Mouse (Mus musculus) kidney, adult 18-20 months (tissue): ENCODE measurements around the gene Noxo1.
"Not testable (repeated sequence)": the region's sequence is repeated elsewhere in the genome, so short reads cannot be mapped to it uniquely, and the experiment has no call there.

Source experiments
- DNase-seq: peaks from one replicate; pipeline ENCODE4 v3.0.0; 2021

The Noxo1 gene

GRCm38 (mm10) chr17:24677500-24678080 lies 18.4 kb upstream of the Noxo1 start:
- no peak for DNase-seq

DNA sequence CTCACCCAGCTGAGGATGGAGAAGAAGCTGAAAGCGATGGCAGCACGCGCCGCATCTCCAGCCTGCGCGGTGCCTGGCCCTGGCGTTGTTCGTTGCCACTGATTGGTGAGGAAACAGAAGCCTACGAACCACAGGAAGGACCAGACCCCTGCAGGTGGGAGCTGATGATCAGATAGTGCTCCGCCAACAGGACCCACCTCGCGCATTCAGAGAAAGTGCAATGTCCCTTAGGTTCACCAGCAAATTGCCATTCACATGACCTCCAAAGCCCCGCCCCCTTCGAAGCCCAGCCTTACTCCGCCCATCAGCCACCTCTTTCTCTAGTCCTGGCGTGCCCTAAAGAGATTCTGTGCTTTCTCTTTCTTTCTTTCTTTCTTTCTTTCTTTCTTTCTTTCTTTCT lies 9.5 kb upstream of the Noxo1 start:
- peak; percentile 53 for DNase-seq

DNA sequence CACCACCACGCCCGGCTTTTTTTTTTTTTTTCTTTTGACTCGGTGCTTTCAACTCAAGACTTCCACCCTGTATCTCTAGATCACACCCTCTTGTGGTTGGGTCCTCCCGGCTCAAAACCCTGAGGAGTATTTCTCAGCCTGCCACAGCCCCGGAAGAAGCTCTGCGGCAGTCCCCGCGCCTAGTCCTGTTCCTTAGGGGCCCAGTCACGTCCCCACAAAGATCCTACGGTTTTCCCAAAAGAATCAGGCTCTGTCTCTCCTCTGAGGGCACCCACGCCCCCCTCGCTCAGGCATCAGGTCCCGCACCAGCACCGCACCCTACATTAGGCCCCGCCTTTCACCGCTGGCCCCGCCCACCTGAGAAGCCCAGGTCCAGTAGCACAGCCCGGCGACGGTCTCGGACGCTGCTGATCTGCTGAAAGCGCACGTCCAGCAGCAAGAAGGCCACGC lies 8.9 kb upstream of the Noxo1 start:
- DNase-seq = peak; percentile 70

DNA sequence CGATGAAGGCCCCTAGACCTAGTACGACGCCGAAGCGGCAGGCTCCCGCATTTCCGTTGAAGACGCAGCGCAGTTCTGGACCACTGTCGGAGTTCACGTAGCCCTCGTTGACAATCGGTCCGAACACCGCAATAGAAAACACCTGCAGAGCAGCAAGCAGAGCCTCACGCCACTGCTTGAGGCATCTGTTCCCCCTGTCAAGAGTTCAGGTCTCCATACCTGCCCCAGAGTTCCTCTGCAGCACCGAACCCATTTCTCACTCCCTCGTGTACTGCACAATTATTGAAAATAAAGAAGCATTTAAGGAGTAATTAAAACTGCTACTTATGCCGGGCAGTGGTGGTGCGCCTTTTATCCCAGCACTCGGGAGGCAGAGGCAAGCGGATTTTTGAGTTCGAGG lies 8.4 kb upstream of the Noxo1 start:
- no peak for DNase-seq

DNA sequence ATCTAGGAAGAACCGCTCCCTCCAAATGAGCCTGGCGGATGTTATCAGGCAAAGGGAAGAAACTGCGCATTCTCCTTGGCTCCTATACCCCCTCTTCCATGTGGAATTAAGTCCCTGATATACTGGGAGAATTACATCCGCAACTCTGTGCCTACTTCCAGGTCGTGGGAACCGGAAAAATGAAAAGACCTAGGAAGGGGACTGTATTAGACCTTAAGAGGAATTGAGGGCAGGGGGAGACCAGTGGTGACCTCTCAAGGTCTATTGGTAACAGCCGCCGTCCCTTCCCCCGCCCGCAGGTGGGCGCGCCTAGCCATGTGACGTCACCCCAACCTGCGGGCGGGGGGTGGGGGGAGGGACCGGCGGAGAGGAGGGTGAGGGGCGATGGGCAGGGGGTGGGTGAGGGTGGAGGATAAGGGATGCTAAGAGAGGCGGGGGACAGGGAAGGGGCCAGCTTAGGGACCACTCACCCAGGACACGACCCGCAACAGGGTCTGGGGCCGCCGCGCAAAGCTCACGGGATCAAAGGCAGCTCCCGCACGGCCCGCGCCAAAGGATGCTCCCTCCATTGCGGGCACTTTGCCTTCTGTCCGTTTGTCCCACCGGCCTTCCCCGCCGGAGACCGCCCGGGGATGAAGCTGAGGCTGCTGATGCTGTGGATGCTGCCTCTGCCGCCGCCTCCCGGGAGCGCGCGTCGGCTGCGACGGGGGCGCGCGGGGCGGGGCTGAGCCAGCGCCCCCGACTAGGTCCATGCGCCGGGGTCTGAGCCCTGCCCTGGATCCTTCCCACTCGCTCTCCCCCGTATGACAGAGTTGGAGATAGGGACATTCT lies 6.6 kb upstream of the Noxo1 start, which contains the start of gene Syngr3:
Syngr3 (minus strand) TSS at position 705 of the 831 bp plus-strand sequence.
- no peak for DNase-seq

GRCm38 (mm10) chr17:24692385-24692784 lies 3.6 kb upstream of the Noxo1 start:
- no peak for DNase-seq

DNA sequence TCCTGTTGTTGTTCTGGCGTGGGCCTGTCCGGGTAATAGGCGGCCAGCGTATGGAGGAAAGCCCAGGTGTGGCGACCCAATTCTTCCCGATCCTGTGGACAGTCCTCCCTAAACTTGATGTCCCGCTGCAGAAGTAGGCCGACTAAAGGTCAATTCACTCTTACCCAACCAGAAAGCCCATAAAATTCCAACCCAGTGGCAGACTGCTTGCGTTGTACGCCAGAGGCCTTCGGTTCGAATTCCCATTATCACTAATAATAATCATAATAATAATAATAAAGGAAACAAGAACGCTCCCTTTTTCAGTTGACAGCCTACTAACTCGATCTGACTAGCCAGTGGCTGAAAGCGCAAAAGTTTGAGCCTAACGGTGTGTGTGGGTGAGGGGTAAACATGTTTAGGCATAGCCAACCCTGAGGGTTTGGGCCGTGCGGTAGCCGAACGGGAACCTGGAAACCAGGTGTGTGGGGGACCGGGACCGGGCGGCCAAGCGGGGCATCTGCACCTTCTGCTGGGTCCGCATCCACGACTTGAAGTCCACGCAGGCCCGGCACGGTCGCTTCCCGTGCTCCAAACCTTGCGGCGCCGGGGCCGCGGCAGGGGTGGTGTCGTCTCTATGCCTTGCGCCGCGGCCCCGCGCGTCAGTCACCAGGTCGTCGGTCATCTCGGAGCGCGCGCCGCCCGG lies 566 bp upstream of the Noxo1 start:
- DNase-seq = peak; percentile 34

- DNase-seq = no peak
Measured at GRCm38 (mm10) chr17:24697985-24698384, 2.0 kb downstream of the Noxo1 start.

GRCm38 (mm10) chr17:24698715-24699114 lies 2.7 kb downstream of the Noxo1 start:
- no peak for DNase-seq

DNA sequence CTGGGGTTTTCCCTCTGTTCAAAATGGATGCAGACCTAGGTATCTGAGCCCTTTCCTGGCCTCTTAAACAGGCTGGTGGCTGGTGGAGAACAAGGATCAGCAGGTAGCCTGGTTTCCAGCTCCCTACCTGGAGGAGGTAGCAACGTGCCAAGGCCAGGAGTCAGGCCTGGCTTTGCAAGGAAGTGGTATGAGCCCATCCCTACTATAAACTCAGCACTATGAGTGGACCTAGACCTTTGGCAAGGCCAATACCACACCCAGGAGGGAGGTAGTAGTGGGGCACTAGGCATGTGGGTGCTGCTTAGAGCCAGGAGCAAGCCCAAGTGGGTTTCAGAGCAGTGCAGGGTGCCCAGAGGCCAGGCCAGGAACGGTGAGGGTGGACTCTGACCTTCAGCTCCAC lies 3.4 kb downstream of the Noxo1 start:
- DNase-seq = no peak

DNA sequence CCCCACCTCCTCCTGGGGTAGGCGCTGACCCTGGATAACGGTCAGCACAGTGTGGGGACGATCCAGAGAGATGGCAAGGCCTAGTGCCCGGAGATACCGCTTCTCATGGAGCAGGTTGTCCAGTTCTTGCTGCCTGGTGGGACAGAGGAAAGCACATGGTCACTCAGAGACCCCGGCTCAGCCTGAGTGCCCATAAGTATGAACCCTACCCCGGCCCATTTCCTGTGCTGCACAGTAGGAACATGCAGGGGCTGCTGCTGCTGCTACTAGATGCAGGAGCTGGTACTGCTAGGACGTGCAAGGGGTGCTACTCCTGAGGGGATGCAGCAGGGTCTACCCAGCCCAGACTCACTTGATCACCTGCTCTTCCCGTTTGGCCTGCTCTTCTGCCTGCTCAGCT lies 5.2 kb downstream of the Noxo1 start:
- DNase-seq = no peak

DNA sequence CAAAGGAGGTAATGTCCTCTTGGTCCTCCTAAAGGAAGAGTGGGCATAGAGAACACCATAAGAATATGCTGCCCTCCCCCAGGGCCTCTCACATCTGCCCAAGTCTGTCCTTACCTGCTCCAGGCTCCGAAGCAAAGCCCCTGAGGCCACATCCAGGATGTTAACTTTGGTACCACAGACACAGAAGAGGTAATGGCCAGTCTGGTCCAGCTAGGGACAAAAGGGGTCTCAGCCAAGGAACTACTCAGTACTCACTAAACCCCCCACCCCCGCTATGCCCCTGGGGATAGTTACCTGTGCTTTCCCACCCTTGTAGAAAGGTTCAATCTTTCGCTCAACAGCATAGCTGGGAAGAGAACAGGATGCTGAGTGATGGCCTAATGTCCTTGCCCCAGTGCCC lies 9.8 kb downstream of the Noxo1 start:
- no peak for DNase-seq

GRCm38 (mm10) chr17:24706982-24707800 lies 11.2 kb downstream of the Noxo1 start, which contains the start of gene Tbl3:
Gene Tbl3 (minus strand): TSS chr17:24707660.
- peak; percentile 97 for DNase-seq

GRCm38 (mm10) chr17:24707801-24708425 lies 11.9 kb downstream of the Noxo1 start:
- DNase-seq = no peak

DNA sequence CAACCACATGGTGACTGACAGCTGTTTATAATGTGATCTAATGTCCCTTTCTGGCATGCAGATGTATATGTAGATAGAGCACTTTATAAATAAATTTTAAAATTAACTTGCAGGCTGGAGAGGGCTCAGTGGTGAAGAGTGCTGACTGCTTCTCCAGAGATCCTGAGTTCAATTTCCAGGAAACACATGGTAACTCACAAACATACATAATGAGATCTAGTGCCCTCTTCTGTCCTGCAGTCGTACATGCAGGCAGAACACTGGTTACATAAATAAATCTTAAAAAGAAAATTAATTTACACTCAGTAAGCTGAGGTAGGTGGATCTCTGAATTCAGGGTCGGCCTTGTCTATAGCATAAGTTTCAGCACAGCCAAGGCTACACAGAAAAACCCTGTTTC lies 12.6 kb downstream of the Noxo1 start:
- no peak for DNase-seq

- no peak for DNase-seq
Measured at GRCm38 (mm10) chr17:24715556-24715955, 19.5 kb downstream of the Noxo1 start.

DNA sequence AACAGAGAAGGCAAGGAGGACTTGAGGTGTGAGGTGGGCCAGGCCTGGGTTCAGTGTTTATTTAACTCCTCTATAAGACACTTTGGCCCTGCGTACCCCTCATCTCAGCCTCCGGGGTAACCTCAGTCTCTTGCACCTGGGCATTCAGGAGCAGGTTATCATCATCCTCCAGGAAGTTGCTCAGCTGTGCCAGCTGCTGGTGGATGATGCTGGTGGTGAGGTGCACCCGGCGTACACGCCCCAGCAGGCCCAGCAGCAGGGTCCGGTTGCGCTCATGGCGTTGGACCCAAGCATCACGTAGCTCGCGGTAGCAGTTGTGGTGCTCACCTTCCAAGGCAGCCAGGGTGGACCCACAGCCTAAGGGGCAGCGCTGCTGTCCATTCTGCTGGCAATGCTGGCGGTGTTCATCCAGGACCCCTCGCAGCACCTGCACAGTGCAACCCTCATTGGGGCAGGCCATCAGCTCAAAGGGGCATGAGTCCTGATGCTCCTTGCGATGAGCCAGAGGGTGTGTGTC lies 20.2 kb downstream of the Noxo1 start:
- no peak for DNase-seq

DNA sequence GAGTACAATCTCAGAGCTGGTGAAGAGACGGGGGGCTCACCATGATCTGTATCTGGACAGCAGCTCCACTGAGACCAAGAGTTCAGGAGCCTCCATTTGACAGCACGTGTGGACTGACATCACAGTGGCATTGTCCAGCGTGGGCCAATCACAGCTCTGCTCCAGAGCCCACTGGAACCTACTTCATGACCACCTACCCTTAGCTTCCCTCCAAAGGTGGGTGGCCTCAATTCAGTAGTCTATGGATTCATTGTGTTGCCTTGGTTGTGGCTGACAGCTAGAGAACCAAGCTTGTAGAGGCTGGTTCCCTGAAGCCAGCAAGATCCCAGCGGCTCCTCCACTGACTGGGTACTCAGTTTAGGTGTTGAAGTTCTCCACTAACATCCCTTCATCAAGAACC lies 21.9 kb downstream of the Noxo1 start, which contains the start of the genes Rnf151 and Rps2:
Rnf151 (minus strand) TSS at position 121 of the 400 bp plus-strand sequence.
Rps2 (plus strand) TSS at position 174 of the 400 bp plus-strand sequence.
- DNase-seq = no peak

GRCm38 (mm10) chr17:24718938-24719337 lies 22.9 kb downstream of the Noxo1 start:
- not testable (repeated sequence) for DNase-seq

- DNase-seq = peak; percentile 98
Measured at GRCm38 (mm10) chr17:24719494-24720222, 23.6 kb downstream of the Noxo1 start.

GRCm38 (mm10) chr17:24720616-24721015 lies 24.6 kb downstream of the Noxo1 start:
- DNase-seq = not testable (repeated sequence)
